Mouse (Mus musculus) layer of hippocampus, postnatal 25 days (tissue): ENCODE measurements around the gene Hsd3b6. TPM values are rescaled to one million over a fixed set of nuclear protein-coding genes. Genes with fewer than 3 reads are reported as not detected.

Experiments used
- total RNA-seq, 2 experiments: library from RNA; stranded (reverse); gene quantifications; 2 replicates each; pipeline ENCODE4 v1.2.3; 2021

Gene Hsd3b6
- total RNA-seq, 2 experiments from 2014 or later = not detected

Other genes starting within 250 kb of the Hsd3b6 start
- gene Gm10681, start 225.6 kb downstream of the Hsd3b6 start, total RNA-seq = not detected
- gene Hsd3b5, start 184.2 kb downstream of the Hsd3b6 start, total RNA-seq = not detected
- gene Hsd3b2, start 89.9 kb downstream of the Hsd3b6 start, total RNA-seq = under 1 TPM; 0.07 to 0.12 TPM
- not detected for gene Hsd3b3, start 51.3 kb downstream of the Hsd3b6 start, total RNA-seq
- gene Hsd3b1, start 45.4 kb upstream of the Hsd3b6 start, total RNA-seq = not detected
- not detected for gene Hao2, start 78.8 kb upstream of the Hsd3b6 start, total RNA-seq